Comparison of ENCODE assay signal across 16 mouse cellular contexts in the genomic region with DNA sequence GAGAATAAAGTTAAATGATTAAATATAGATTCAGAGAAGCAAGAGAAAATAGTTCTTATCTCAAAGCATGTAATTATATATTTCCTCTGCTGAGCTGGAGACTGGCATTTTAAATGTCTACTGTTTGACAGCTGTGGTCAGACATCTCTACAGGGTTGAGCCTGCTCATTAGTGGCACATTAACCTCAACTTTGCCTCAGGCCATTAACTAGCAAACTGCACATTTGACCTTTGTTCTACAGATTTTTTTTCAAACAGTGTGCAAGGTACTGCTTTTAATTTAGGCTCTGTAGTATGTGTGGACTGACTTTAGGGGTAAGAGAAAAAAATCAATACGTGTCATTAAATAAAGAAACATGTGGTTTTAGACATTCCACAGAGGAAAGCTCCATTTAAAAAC.
DNase-seq lines count a peak whose midpoint lies in the region; ATAC-seq lines count a peak whose summit lies in the region.
"Had no signal": no experiment of that assay in that cellular context is flagged by ENCODE, and none has a peak within 500 bp of the region (broad histone marks: within the 10 kb centered on the region; RNA-seq: fewer than 3 reads in every experiment).

No protein-coding gene starts in this region.

- peak; percentile 25; the same call in 1 of the 2 replicates for ATAC-seq in liver, embryonic 15.5 days (ENCODE audit: insufficient read depth)
- no peak for ATAC-seq in liver, embryonic 11.5 days (replicated peaks; ENCODE audit: low FRiP score)
- ATAC-seq in kidney, embryonic 14.5 days (ENCODE audit: low FRiP score, low TSS enrichment): peak; percentile 63; the same call in 1 of the 2 replicates
- ATAC-seq in liver, embryonic 16.5 days (ENCODE audit: low read depth): peak; percentile 70; the same call in 1 of the 2 replicates
- no peak for ATAC-seq in intestine, embryonic 15.5 days
- ATAC-seq in hindbrain, embryonic 14.5 days (ENCODE audit: low FRiP score): no peak
- ATAC-seq in inflammation-experienced regulatory T-cells, adult 6 months: no peak
- ATAC-seq: hindbrain, embryonic 16.5 days had no signal

- no peaks in the 10 kb centered on the region for H3K27me3 ChIP-seq in liver, embryonic 15.5 days
- H3K27me3 ChIP-seq in liver, embryonic 11.5 days (replicated peaks; ENCODE audit: control insufficient read depth, insufficient read depth, low read length): no peaks in the 10 kb centered on the region
- H3K27me3 ChIP-seq in kidney, embryonic 14.5 days (ENCODE audit: control insufficient read depth, insufficient read depth, low read length): no peaks in the 10 kb centered on the region
- H3K27me3 ChIP-seq in liver, embryonic 16.5 days (ENCODE audit: control insufficient read depth, insufficient read depth, low read depth, low read length): no peaks in the 10 kb centered on the region
- no peaks in the 10 kb centered on the region for H3K27me3 ChIP-seq in intestine, embryonic 15.5 days (replicated peaks)
- no peaks in the 10 kb centered on the region for H3K27me3 ChIP-seq in hindbrain, embryonic 14.5 days (ENCODE audit: control insufficient read depth, insufficient read depth, low read length)
- H3K27me3 ChIP-seq: heart, embryonic 12.5 days; limb, embryonic 15.5 days had no signal

- no peak for DNase-seq in liver, embryonic 11.5 days (ENCODE audit: low spot score)
- peak; percentile 52 for DNase-seq in embryo, embryonic 9.5 days (ENCODE audit: extremely low spot score)
- DNase-seq in hindbrain, embryonic 14.5 days (ENCODE audit: low spot score): no peak
- DNase-seq: cerebellum, postnatal 25 days; lung, postnatal 4 days; right cerebral cortex, adult 18-20 months; thymus, postnatal 25 days had no signal

- no peak overlapping the region for H3K9ac ChIP-seq in liver, embryonic 15.5 days
- H3K9ac ChIP-seq in liver, embryonic 11.5 days (ENCODE audit: low read depth, low read length): no peak overlapping the region
- no peak overlapping the region for H3K9ac ChIP-seq in kidney, embryonic 14.5 days (ENCODE audit: low read depth, low read length)
- no peak overlapping the region for H3K9ac ChIP-seq in liver, embryonic 16.5 days (ENCODE audit: low read depth, low read length)
- H3K9ac ChIP-seq in intestine, embryonic 15.5 days: no peak overlapping the region
- H3K9ac ChIP-seq in hindbrain, embryonic 14.5 days: no peak overlapping the region
- H3K9ac ChIP-seq: heart, embryonic 12.5 days; limb, embryonic 15.5 days had no signal

- 53% methylated on average over 1 of the region's 1 CpGs for WGBS in liver, embryonic 15.5 days (ENCODE audit: insufficient replicate concordance)
- WGBS in liver, embryonic 11.5 days: 64% methylated on average over 1 of the region's 1 CpGs
- 20% methylated on average over 1 of the region's 1 CpGs for WGBS in kidney, embryonic 14.5 days
- WGBS in liver, embryonic 16.5 days (ENCODE audit: insufficient replicate concordance): 41% methylated on average over 1 of the region's 1 CpGs
- WGBS in intestine, embryonic 15.5 days: 73% methylated on average over 1 of the region's 1 CpGs
- WGBS in hindbrain, embryonic 14.5 days: 65% methylated on average over 1 of the region's 1 CpGs

- no peaks in the 10 kb centered on the region for H3K9me3 ChIP-seq in liver, embryonic 15.5 days (replicated peaks)
- H3K9me3 ChIP-seq in liver, embryonic 11.5 days (ENCODE audit: control insufficient read depth, low read length): no peaks in the 10 kb centered on the region
- H3K9me3 ChIP-seq in kidney, embryonic 14.5 days (ENCODE audit: control insufficient read depth, low read length): no peaks in the 10 kb centered on the region
- H3K9me3 ChIP-seq in liver, embryonic 16.5 days (replicated peaks; ENCODE audit: control insufficient read depth, low read length): no peaks in the 10 kb centered on the region
- H3K9me3 ChIP-seq in intestine, embryonic 15.5 days: no peaks in the 10 kb centered on the region
- no peaks in the 10 kb centered on the region for H3K9me3 ChIP-seq in hindbrain, embryonic 14.5 days (ENCODE audit: control insufficient read depth, low read length)
- H3K9me3 ChIP-seq: heart, embryonic 12.5 days; limb, embryonic 15.5 days had no signal

- H3K4me2 ChIP-seq in liver, embryonic 15.5 days: no peak overlapping the region
- H3K4me2 ChIP-seq in liver, embryonic 11.5 days: no peak overlapping the region
- H3K4me2 ChIP-seq in kidney, embryonic 14.5 days (replicated peaks; ENCODE audit: low read depth, low read length): no peak overlapping the region
- no peak overlapping the region for H3K4me2 ChIP-seq in liver, embryonic 16.5 days (ENCODE audit: low read depth, low read length)
- H3K4me2 ChIP-seq in intestine, embryonic 15.5 days (replicated peaks): no peak overlapping the region
- H3K4me2 ChIP-seq in hindbrain, embryonic 14.5 days (replicated peaks): no peak overlapping the region
- H3K4me2 ChIP-seq: heart, embryonic 12.5 days; limb, embryonic 15.5 days had no signal

- no peaks in the 10 kb centered on the region for H3K36me3 ChIP-seq in liver, embryonic 15.5 days (replicated peaks)
- H3K36me3 ChIP-seq in liver, embryonic 11.5 days (ENCODE audit: control insufficient read depth, insufficient read depth, low read length): no peaks in the 10 kb centered on the region
- H3K36me3 ChIP-seq in kidney, embryonic 14.5 days (ENCODE audit: control insufficient read depth, insufficient read depth, low read length): no peaks in the 10 kb centered on the region
- H3K36me3 ChIP-seq in liver, embryonic 16.5 days (ENCODE audit: control insufficient read depth, insufficient read depth): no peaks in the 10 kb centered on the region
- no peaks in the 10 kb centered on the region for H3K36me3 ChIP-seq in intestine, embryonic 15.5 days
- no peaks in the 10 kb centered on the region for H3K36me3 ChIP-seq in hindbrain, embryonic 14.5 days (replicated peaks; ENCODE audit: control insufficient read depth, insufficient read depth)
- H3K36me3 ChIP-seq: heart, embryonic 12.5 days; limb, embryonic 15.5 days had no signal

- no peaks in the 10 kb centered on the region for H3K4me1 ChIP-seq in liver, embryonic 15.5 days (replicated peaks)
- no peaks in the 10 kb centered on the region for H3K4me1 ChIP-seq in liver, embryonic 11.5 days (replicated peaks; ENCODE audit: control insufficient read depth, insufficient read depth, low read length)
- 0 out of 2 replicates have a peak, but pooled peaks cover 4% of the 10 kb centered on the region for H3K4me1 ChIP-seq in kidney, embryonic 14.5 days (ENCODE audit: control insufficient read depth, insufficient read depth, low read length)
- no peaks in the 10 kb centered on the region for H3K4me1 ChIP-seq in liver, embryonic 16.5 days (ENCODE audit: control insufficient read depth, low read depth, low read length)
- H3K4me1 ChIP-seq in intestine, embryonic 15.5 days (replicated peaks): no peaks in the 10 kb centered on the region
- H3K4me1 ChIP-seq in hindbrain, embryonic 14.5 days (replicated peaks; ENCODE audit: control insufficient read depth, insufficient read depth, low read length): 0 out of 2 replicates have a peak, but pooled peaks cover 3% of the 10 kb centered on the region
- H3K4me1 ChIP-seq: heart, embryonic 12.5 days; limb, embryonic 15.5 days had no signal

- no peak overlapping the region for H3K4me3 ChIP-seq in liver, embryonic 15.5 days (replicated peaks)
- H3K4me3 ChIP-seq in liver, embryonic 11.5 days (ENCODE audit: low read depth, low read length): no peak overlapping the region
- no peak overlapping the region for H3K4me3 ChIP-seq in kidney, embryonic 14.5 days (ENCODE audit: low read length)
- H3K4me3 ChIP-seq in liver, embryonic 16.5 days (ENCODE audit: low read depth, low read length): no peak overlapping the region
- H3K4me3 ChIP-seq in intestine, embryonic 15.5 days (replicated peaks): no peak overlapping the region
- H3K4me3 ChIP-seq in hindbrain, embryonic 14.5 days (replicated peaks; ENCODE audit: low read length): no peak overlapping the region
- H3K4me3 ChIP-seq: erythroblast, embryonic 14.5 days; heart, embryonic 12.5 days; limb, embryonic 15.5 days had no signal

- H3K27ac ChIP-seq in liver, embryonic 15.5 days (replicated peaks): no peak overlapping the region
- no peak overlapping the region for H3K27ac ChIP-seq in liver, embryonic 11.5 days (ENCODE audit: low read depth, low read length)
- H3K27ac ChIP-seq in kidney, embryonic 14.5 days (ENCODE audit: low read depth, low read length): no peak overlapping the region
- no peak overlapping the region for H3K27ac ChIP-seq in liver, embryonic 16.5 days (ENCODE audit: low read length)
- H3K27ac ChIP-seq in intestine, embryonic 15.5 days: no peak overlapping the region
- H3K27ac ChIP-seq in hindbrain, embryonic 14.5 days: no peak overlapping the region
- H3K27ac ChIP-seq: limb, embryonic 15.5 days had no signal

Comparison
In these comparisons a context has a peak if more than half of its experiments do, and no peak if none do; other contexts are left out.
1. ATAC-seq: peak in liver, embryonic 15.5 days (single experiment), kidney, embryonic 14.5 days (single experiment) and liver, embryonic 16.5 days (single experiment); none in liver, embryonic 11.5 days (single experiment), intestine, embryonic 15.5 days (single experiment), hindbrain, embryonic 14.5 days (single experiment) and inflammation-experienced regulatory T-cells, adult 6 months (single experiment).